Comparison of ENCODE assay signal across 8 mouse cellular contexts in the genomic region with DNA sequence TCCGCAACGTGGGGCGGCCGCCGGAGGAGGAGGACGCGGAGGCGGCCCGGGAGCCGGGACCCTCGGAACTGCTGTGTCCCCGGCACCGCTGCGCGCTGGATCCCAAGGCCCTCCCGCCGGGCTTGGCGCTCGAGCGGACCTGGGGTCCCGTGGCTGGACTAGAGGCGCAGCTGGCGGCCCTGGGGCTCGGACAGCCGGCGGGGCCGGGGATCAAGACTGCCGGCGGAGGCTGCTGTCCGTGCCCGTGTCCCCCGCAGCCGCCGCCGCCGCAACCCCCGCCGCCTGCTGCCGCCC. TPM values are rescaled to one million over a fixed set of nuclear protein-coding genes. Genes with fewer than 3 reads are reported as not detected.
DNase-seq lines count a peak whose midpoint lies in the region; ATAC-seq and TF ChIP-seq lines count a peak whose summit lies in the region.

No protein-coding gene starts in this region.

- no peak for TF ChIP-seq CTCF in bone marrow macrophage, adult 2 months (IDR thresholded peaks at IDR 0.05; ENCODE audit: low read depth, low read length)
- TF ChIP-seq CTCF in intestine, postnatal 0 days (IDR thresholded peaks at IDR 0.05; ENCODE audit: low read depth) = no peak

- peak; percentile 30 to 43 for DNase-seq in layer of hippocampus, postnatal 36 days
- no peak for DNase-seq in layer of hippocampus, adult 18-20 months (ENCODE audit: low spot score in 2 of 2)
- no peak for DNase-seq in forebrain, embryonic 11.5 days (ENCODE audit: low spot score)
- DNase-seq in lung, postnatal 36 days = peak; percentile 7
- peak; percentile 75 for DNase-seq in testis, postnatal 14 days (ENCODE audit: low spot score)

- peak overlapping the region; percentile 82 for H3K4me2 ChIP-seq in forebrain, embryonic 11.5 days (ENCODE audit: low read depth, low read length, severe bottlenecking)
- H3K4me2 ChIP-seq in intestine, postnatal 0 days (replicated peaks; ENCODE audit: low read depth) = peak overlapping the region; percentile 89

- no peak for TF ChIP-seq POLR2A in bone marrow macrophage, adult 2 months (IDR thresholded peaks at IDR 0.05; ENCODE audit: borderline replicate concordance, low read depth, low read length)

- H3K4me3 ChIP-seq in bone marrow macrophage, adult 2 months (ENCODE audit: insufficient read depth, low read length) = peak overlapping the region; percentile 94
- H3K4me3 ChIP-seq in forebrain, embryonic 11.5 days (ENCODE audit: low read depth, low read length) = peak overlapping the region; percentile 96
- peak overlapping the region; percentile 89 for H3K4me3 ChIP-seq in intestine, postnatal 0 days (ENCODE audit: low read depth, low read length)

- peak overlapping the region; percentile 40 for H3K27ac ChIP-seq in bone marrow macrophage, adult 2 months (ENCODE audit: insufficient read depth, low read depth, low read length)
- peak overlapping the region; percentile 74 for H3K27ac ChIP-seq in forebrain, embryonic 11.5 days (ENCODE audit: low read depth, low read length)
- peak overlapping the region; percentile 62 for H3K27ac ChIP-seq in intestine, postnatal 0 days (ENCODE audit: low read depth, low read length)

- H3K9me3 ChIP-seq in forebrain, embryonic 11.5 days (ENCODE audit: control insufficient read depth, low read length) = no peaks in the 10 kb centered on the region
- H3K9me3 ChIP-seq in intestine, postnatal 0 days (ENCODE audit: control insufficient read depth) = no peaks in the 10 kb centered on the region

- H3K36me3 ChIP-seq in forebrain, embryonic 11.5 days (ENCODE audit: control insufficient read depth, insufficient read depth, low read length) = no peaks in the 10 kb centered on the region
- H3K36me3 ChIP-seq in intestine, postnatal 0 days (ENCODE audit: control insufficient read depth, insufficient read depth) = no peaks in the 10 kb centered on the region

- 1% methylated on average over 32 of the region's 39 CpGs for WGBS in forebrain, embryonic 11.5 days
- WGBS in intestine, postnatal 0 days = under 1% methylated on average over 37 of the region's 39 CpGs

- H3K27me3 ChIP-seq in forebrain, embryonic 11.5 days (ENCODE audit: control insufficient read depth, insufficient read depth, low read length) = no peaks in the 10 kb centered on the region
- no peaks in the 10 kb centered on the region for H3K27me3 ChIP-seq in intestine, postnatal 0 days (replicated peaks; ENCODE audit: control insufficient read depth, insufficient read depth, low read length)

- peaks cover 14% of the 10 kb centered on the region for H3K4me1 ChIP-seq in bone marrow macrophage, adult 2 months (ENCODE audit: control insufficient read depth, insufficient read depth, low read length)
- peaks cover 13% of the 10 kb centered on the region for H3K4me1 ChIP-seq in forebrain, embryonic 11.5 days (replicated peaks; ENCODE audit: control insufficient read depth, insufficient read depth, low read length)
- H3K4me1 ChIP-seq in intestine, postnatal 0 days (replicated peaks; ENCODE audit: control insufficient read depth, insufficient read depth, low read length) = no peaks in the 10 kb centered on the region

- ATAC-seq in forebrain, embryonic 11.5 days (replicated peaks; ENCODE audit: low FRiP score) = peak; percentile 47; the same call in 1 of the 2 replicates
- no peak; the same call in 1 of the 2 replicates for ATAC-seq in intestine, postnatal 0 days
- ATAC-seq in inflammation-experienced regulatory T-cells, adult 6 months = no peak

- H3K9ac ChIP-seq in forebrain, embryonic 11.5 days (ENCODE audit: low read length) = peak overlapping the region; percentile 95
- H3K9ac ChIP-seq in intestine, postnatal 0 days (ENCODE audit: low read depth, low read length) = peak overlapping the region; percentile 86

RNA-seq across cellular contexts. Expression of gene Socs7, which starts 0.2 kb away (rescaled TPM):
- 10 to 100 TPM; 83.8 to 83.9 TPM for total RNA-seq in layer of hippocampus, postnatal 36 days (2021)
- 10 to 100 TPM; 81.5 to 85.4 TPM for total RNA-seq in layer of hippocampus, adult 18-20 months (2021)
- polyA plus RNA-seq in bone marrow macrophage, adult 2 months (2012; ENCODE audit: insufficient read depth, insufficient read length, missing spikeins) = 9.2 and 10.3 TPM in 2 replicates
- 4.3 and 4.5 TPM in 2 replicates for polyA plus RNA-seq in forebrain, embryonic 11.5 days (2014; fragmentation: Nextera tagmentation; extraction: Ambion mirVana)
- 2.4 and 2.5 TPM in 2 replicates for polyA plus RNA-seq in intestine, postnatal 0 days (2015; fragmentation: Nextera tagmentation; extraction: Ambion mirVana)
- polyA plus RNA-seq in inflammation-experienced regulatory T-cells, adult 6 months (2017; shearing (Covaris generic)) = 1 to 10 TPM; 5.9 to 8.5 (median 7.9) TPM

RNA-seq across cellular contexts. Expression of gene Gpr179, which starts 10.7 kb away (rescaled TPM):
- under 1 TPM; 0.23 to 0.30 TPM for total RNA-seq in layer of hippocampus, postnatal 36 days (2021)
- under 1 TPM; 0.13 to 0.40 TPM for total RNA-seq in layer of hippocampus, adult 18-20 months (2021)
- polyA plus RNA-seq in bone marrow macrophage, adult 2 months (2012; ENCODE audit: insufficient read depth, insufficient read length, missing spikeins) = 0.12 TPM in 1 of 2 replicates, not detected in the other
- 0.03 TPM in 2 replicates for polyA plus RNA-seq in forebrain, embryonic 11.5 days (2014; fragmentation: Nextera tagmentation; extraction: Ambion mirVana)
- polyA plus RNA-seq in intestine, postnatal 0 days (2015; fragmentation: Nextera tagmentation; extraction: Ambion mirVana) = 0.07 and 0.20 TPM in 2 replicates
- under 1 TPM; 0.18 to 0.37 (median 0.27) TPM for polyA plus RNA-seq in inflammation-experienced regulatory T-cells, adult 6 months (2017; shearing (Covaris generic))

RNA-seq across cellular contexts. Expression of gene Mrpl45, which starts 47.1 kb away (rescaled TPM):
- total RNA-seq in layer of hippocampus, postnatal 36 days (2021) = 10 to 100 TPM; 26.8 to 27.4 TPM
- total RNA-seq in layer of hippocampus, adult 18-20 months (2021) = 10 to 100 TPM; 27.7 to 30.6 TPM
- 33.0 and 37.6 TPM in 2 replicates for polyA plus RNA-seq in bone marrow macrophage, adult 2 months (2012; ENCODE audit: insufficient read depth, insufficient read length, missing spikeins)
- polyA plus RNA-seq in forebrain, embryonic 11.5 days (2014; fragmentation: Nextera tagmentation; extraction: Ambion mirVana) = 55.9 and 59.9 TPM in 2 replicates
- polyA plus RNA-seq in intestine, postnatal 0 days (2015; fragmentation: Nextera tagmentation; extraction: Ambion mirVana) = 40.2 and 40.5 TPM in 2 replicates
- polyA plus RNA-seq in inflammation-experienced regulatory T-cells, adult 6 months (2017; shearing (Covaris generic)) = 10 to 100 TPM; 39.1 to 45.1 (median 39.1) TPM

RNA-seq across cellular contexts. Expression of gene Arhgap23, which starts 52.7 kb away (rescaled TPM):
- 10 to 100 TPM; 73.4 to 75.4 TPM for total RNA-seq in layer of hippocampus, postnatal 36 days (2021)
- total RNA-seq in layer of hippocampus, adult 18-20 months (2021) = 10 to 100 TPM; 79.8 to 88.1 TPM
- 7.5 and 9.2 TPM in 2 replicates for polyA plus RNA-seq in bone marrow macrophage, adult 2 months (2012; ENCODE audit: insufficient read depth, insufficient read length, missing spikeins)
- polyA plus RNA-seq in forebrain, embryonic 11.5 days (2014; fragmentation: Nextera tagmentation; extraction: Ambion mirVana) = 3.2 and 4.8 TPM in 2 replicates
- polyA plus RNA-seq in intestine, postnatal 0 days (2015; fragmentation: Nextera tagmentation; extraction: Ambion mirVana) = 3.5 and 4.6 TPM in 2 replicates
- polyA plus RNA-seq in inflammation-experienced regulatory T-cells, adult 6 months (2017; shearing (Covaris generic)) = not detected

Comparison
In these comparisons a context has a peak if more than half of its experiments do, and no peak if none do; other contexts are left out.
1. DNase-seq: peak in layer of hippocampus, postnatal 36 days (2 of 2), lung, postnatal 36 days (single experiment) and testis, postnatal 14 days (single experiment); none in layer of hippocampus, adult 18-20 months (0 of 2) and forebrain, embryonic 11.5 days (single experiment).
2. Peak in every context shown above with its lines, with median percentiles within 50 percentile points of each other: H3K27ac ChIP-seq and H3K4me3 ChIP-seq.